Mouse (Mus musculus): Measurements from ENCODE around the gene Sema7a. TPM values are rescaled to one million over a fixed set of nuclear protein-coding genes. Genes with fewer than 3 reads are reported as not detected.

Sema7a gene
- polyA plus RNA-seq, 1 experiment: 37.9 TPM

- TF ChIP-seq CTCF (IDR thresholded peaks at IDR 0.05; ENCODE audit: borderline replicate concordance, extremely low read depth, insufficient read depth, insufficient read length): no peak
- no peak for TF ChIP-seq POLR2A (IDR thresholded peaks at IDR 0.05; ENCODE audit: borderline replicate concordance, extremely low read depth, insufficient read depth, insufficient read length, poor library complexity, severe bottlenecking)
- no peak for DNase-seq (ENCODE audit: low read depth)
Observed at GRCm38 (mm10) chr9:57986293-57986692, 46.4 kb downstream of the Sema7a start.

- TF ChIP-seq CTCF (IDR thresholded peaks at IDR 0.05; ENCODE audit: borderline replicate concordance, extremely low read depth, insufficient read depth, insufficient read length): no peak
- TF ChIP-seq POLR2A (IDR thresholded peaks at IDR 0.05; ENCODE audit: borderline replicate concordance, extremely low read depth, insufficient read depth, insufficient read length, poor library complexity, severe bottlenecking): no peak
- no peak for DNase-seq (ENCODE audit: low read depth)
Observed at GRCm38 (mm10) chr9:57988098-57988497, 48.2 kb downstream of the Sema7a start.

- TF ChIP-seq CTCF (IDR thresholded peaks at IDR 0.05; ENCODE audit: borderline replicate concordance, extremely low read depth, insufficient read depth, insufficient read length) (no peak), POLR2A (IDR thresholded peaks at IDR 0.05; ENCODE audit: borderline replicate concordance, extremely low read depth, insufficient read depth, insufficient read length, poor library complexity, severe bottlenecking) (no peak)
- no peak for DNase-seq (ENCODE audit: low read depth)
Observed at GRCm38 (mm10) chr9:57989309-57989708, 49.4 kb downstream of the Sema7a start.

- TF ChIP-seq CTCF (IDR thresholded peaks at IDR 0.05; ENCODE audit: borderline replicate concordance, extremely low read depth, insufficient read depth, insufficient read length) (peak; percentile 74), POLR2A (IDR thresholded peaks at IDR 0.05; ENCODE audit: borderline replicate concordance, extremely low read depth, insufficient read depth, insufficient read length, poor library complexity, severe bottlenecking) (no peak)
- DNase-seq (ENCODE audit: low read depth): peak; percentile 54
Observed at GRCm38 (mm10) chr9:57990438-57991110, 50.7 kb downstream of the Sema7a start.

GRCm38 (mm10) chr9:57992060-57992459 is 52.1 kb downstream of the Sema7a start:
- TF ChIP-seq POLR2A (IDR thresholded peaks at IDR 0.05; ENCODE audit: borderline replicate concordance, extremely low read depth, insufficient read depth, insufficient read length, poor library complexity, severe bottlenecking) (no peak), CTCF (IDR thresholded peaks at IDR 0.05; ENCODE audit: borderline replicate concordance, extremely low read depth, insufficient read depth, insufficient read length) (no peak)
- no peak for DNase-seq (ENCODE audit: low read depth)

- peak; percentile 78 for DNase-seq (ENCODE audit: low read depth)
- no peak for TF ChIP-seq CTCF (IDR thresholded peaks at IDR 0.05; ENCODE audit: borderline replicate concordance, extremely low read depth, insufficient read depth, insufficient read length)
- no peak for TF ChIP-seq POLR2A (IDR thresholded peaks at IDR 0.05; ENCODE audit: borderline replicate concordance, extremely low read depth, insufficient read depth, insufficient read length, poor library complexity, severe bottlenecking)
Observed at GRCm38 (mm10) chr9:57992781-57993591, 53.1 kb downstream of the Sema7a start.

GRCm38 (mm10) chr9:57995282-57995681 is 55.4 kb downstream of the Sema7a start:
- TF ChIP-seq CTCF (IDR thresholded peaks at IDR 0.05; ENCODE audit: borderline replicate concordance, extremely low read depth, insufficient read depth, insufficient read length): peak; percentile 70; the same call in 1 of the 2 replicates
- TF ChIP-seq POLR2A (IDR thresholded peaks at IDR 0.05; ENCODE audit: borderline replicate concordance, extremely low read depth, insufficient read depth, insufficient read length, poor library complexity, severe bottlenecking): no peak
- DNase-seq (ENCODE audit: low read depth): peak; percentile 74

GRCm38 (mm10) chr9:57997511-57998031 is 57.7 kb downstream of the Sema7a start:
- no peak for DNase-seq (ENCODE audit: low read depth)
- no peak for TF ChIP-seq POLR2A (IDR thresholded peaks at IDR 0.05; ENCODE audit: borderline replicate concordance, extremely low read depth, insufficient read depth, insufficient read length, poor library complexity, severe bottlenecking)

GRCm38 (mm10) chr9:57998032-57998659 is 58.2 kb downstream of the Sema7a start:
- peak; percentile 86 for DNase-seq (ENCODE audit: low read depth)
- TF ChIP-seq POLR2A (IDR thresholded peaks at IDR 0.05; ENCODE audit: borderline replicate concordance, extremely low read depth, insufficient read depth, insufficient read length, poor library complexity, severe bottlenecking): no peak
- peak; percentile 77; the same call in 1 of the 2 replicates for TF ChIP-seq CTCF (IDR thresholded peaks at IDR 0.05; ENCODE audit: borderline replicate concordance, extremely low read depth, insufficient read depth, insufficient read length)

- DNase-seq (ENCODE audit: low read depth): no peak
- no peak for TF ChIP-seq POLR2A (IDR thresholded peaks at IDR 0.05; ENCODE audit: borderline replicate concordance, extremely low read depth, insufficient read depth, insufficient read length, poor library complexity, severe bottlenecking)
- TF ChIP-seq CTCF (IDR thresholded peaks at IDR 0.05; ENCODE audit: borderline replicate concordance, extremely low read depth, insufficient read depth, insufficient read length): no peak
Observed at GRCm38 (mm10) chr9:57998685-57999084, 58.8 kb downstream of the Sema7a start.

GRCm38 (mm10) chr9:57999676-58000075 is 59.8 kb downstream of the Sema7a start:
- DNase-seq (ENCODE audit: low read depth): no peak
- TF ChIP-seq POLR2A (IDR thresholded peaks at IDR 0.05; ENCODE audit: borderline replicate concordance, extremely low read depth, insufficient read depth, insufficient read length, poor library complexity, severe bottlenecking) (no peak), CTCF (IDR thresholded peaks at IDR 0.05; ENCODE audit: borderline replicate concordance, extremely low read depth, insufficient read depth, insufficient read length) (no peak)

Measured in brain, embryonic 14.5 days (tissue).